Mouse (Mus musculus) cerebellum, adult (tissue): ENCODE data around the gene A3galt2.
A peak's percentile ranks its signal among the peaks of the same experiment; 100 is the strongest.

Source experiments
- ATAC-seq: cut with Nextera tagmentation; 2 replicates; pipeline ENCODE4 v1.9.2; 2017; ENCODE audit warnings: mild to moderate bottlenecking, moderate library complexity, mixed read lengths; ENCODE audit not compliant: insufficient number of reproducible peaks, low FRiP score, low TSS enrichment

A3galt2 gene

GRCm38 (mm10) chr4:128755064-128755463, at the start of gene A3galt2:
Gene A3galt2 (plus strand): TSS chr4:128755364.
- no peak for ATAC-seq

- no peak for ATAC-seq
These were observed 48.5 kb upstream of the A3galt2 start for GRCm38 (mm10) chr4:128706626-128707025.

- ATAC-seq = no peak
These were observed 47.8 kb upstream of the A3galt2 start for GRCm38 (mm10) chr4:128707384-128707783.

- ATAC-seq = no peak
These were observed 45.9 kb upstream of the A3galt2 start for GRCm38 (mm10) chr4:128709061-128709780.

- no peak for ATAC-seq
These were observed 45.4 kb upstream of the A3galt2 start for GRCm38 (mm10) chr4:128709781-128710166.

- ATAC-seq = no peak
These were observed 44.9 kb upstream of the A3galt2 start for GRCm38 (mm10) chr4:128710286-128710685.

- ATAC-seq = 0 out of 2 replicates have a peak, but pooled peaks have one; percentile 4
These were observed 44.4 kb upstream of the A3galt2 start for GRCm38 (mm10) chr4:128710800-128711199.

- ATAC-seq = peak; percentile 76
These were observed 43.6 kb upstream of the A3galt2 start for GRCm38 (mm10) chr4:128711455-128712135.

GRCm38 (mm10) chr4:128712136-128712655, 43.0 kb upstream of the A3galt2 start:
- ATAC-seq = no peak

GRCm38 (mm10) chr4:128712941-128713340, 42.2 kb upstream of the A3galt2 start:
- no peak for ATAC-seq

- 0 out of 2 replicates have a peak, but pooled peaks have one; percentile 15 for ATAC-seq
These were observed 39.6 kb upstream of the A3galt2 start for GRCm38 (mm10) chr4:128715241-128716204.

- no peak for ATAC-seq
These were observed 38.9 kb upstream of the A3galt2 start for GRCm38 (mm10) chr4:128716279-128716678.

GRCm38 (mm10) chr4:128716731-128717130, 38.4 kb upstream of the A3galt2 start:
- no peak for ATAC-seq

- ATAC-seq = no peak
These were observed 35.1 kb upstream of the A3galt2 start for GRCm38 (mm10) chr4:128720110-128720509.

- no peak for ATAC-seq
These were observed 34.0 kb upstream of the A3galt2 start for GRCm38 (mm10) chr4:128721061-128721648.

- no peak for ATAC-seq
These were observed 33.4 kb upstream of the A3galt2 start for GRCm38 (mm10) chr4:128721761-128722160.

- ATAC-seq = no peak
These were observed 32.2 kb upstream of the A3galt2 start for GRCm38 (mm10) chr4:128722932-128723331.

- ATAC-seq = no peak
These were observed 31.7 kb upstream of the A3galt2 start for GRCm38 (mm10) chr4:128723431-128723830.

GRCm38 (mm10) chr4:128724059-128724458, 31.1 kb upstream of the A3galt2 start:
- peak; percentile 67 for ATAC-seq
